Mouse (Mus musculus) erythroblast, embryonic 14.5 days (primary cell): ENCODE results near the gene Gm8909. TPM values are rescaled to one million over a fixed set of nuclear protein-coding genes. Genes with fewer than 3 reads are reported as not detected.
"Not testable (repeated sequence)": the region's sequence is repeated elsewhere in the genome, so short reads cannot be mapped to it uniquely, and the experiment has no call there.

Experiments
- H3K27me3 ChIP-seq: 2 replicates; pipeline ENCODE4 v1.6.1; 2012; ENCODE audit warnings: inconsistent platforms; ENCODE audit not compliant: control insufficient read depth
- H3K36me3 ChIP-seq: 2 replicates; pipeline ENCODE4 v1.6.1; 2012; ENCODE audit warnings: mild to moderate bottlenecking, inconsistent platforms; ENCODE audit not compliant: control insufficient read depth
- H3K4me1 ChIP-seq: 2 replicates; pipeline ENCODE4 v1.6.1; 2012; ENCODE audit warnings: inconsistent platforms; ENCODE audit not compliant: control insufficient read depth
- H3K4me3 ChIP-seq: replicated peaks from 2 replicates; pipeline ENCODE3; 2012; ENCODE audit warnings: moderate library complexity, mild to moderate bottlenecking, inconsistent platforms
- H3K9me3 ChIP-seq: 2 replicates; pipeline ENCODE4 v1.6.1; 2012; ENCODE audit warnings: low read length, inconsistent platforms, mixed read lengths; ENCODE audit not compliant: control insufficient read depth
- GATA1 ChIP-seq: IDR thresholded peaks from 2 replicates; pipeline ENCODE4 v1.6.1; 2012; ENCODE audit warnings: low read length, inconsistent platforms, mixed read lengths
- TAL1 ChIP-seq: IDR thresholded peaks from 3 replicates; pipeline ENCODE4 v1.6.1; 2012; ENCODE audit warnings: low read length, inconsistent platforms, mixed read lengths
- polyA plus RNA-seq: library from polyadenylated mRNA; stranded (reverse); fragments of >175 nt; gene quantifications from 2 replicates; pipeline ENCODE4 v1.2.3, GENCODE M21; 2012

Gene Gm8909
- polyA plus RNA-seq, 1 experiment: not detected

- TF ChIP-seq GATA1 (no peak), TAL1 (no peak)
- no peaks in the 10 kb centered on the region for H3K9me3 ChIP-seq
- H3K27me3 ChIP-seq: peaks cover 28% of the 10 kb centered on the region
- no peaks in the 10 kb centered on the region for H3K4me1 ChIP-seq
- H3K36me3 ChIP-seq: no peaks in the 10 kb centered on the region
- H3K4me3 ChIP-seq: no peak within 1 kb of the TSS
Measured at GRCm38 (mm10) chr17:36190169-36190507, 21.8 kb upstream of the Gm8909 start, which contains the start of gene H2-T3. Gene H2-T3, minus strand, starts transcription at chr17:36190287.

- Histone ChIP-seq H3K4me1 (no peaks in the 10 kb centered on the region), H3K4me3 (no peak overlapping the region), H3K36me3 (no peaks in the 10 kb centered on the region), H3K9me3 (no peaks in the 10 kb centered on the region), H3K27me3 (peaks cover 28% of the 10 kb centered on the region)
- TF ChIP-seq GATA1 (no peak), TAL1 (no peak)
Measured at GRCm38 (mm10) chr17:36189491-36190168, 21.3 kb upstream of the Gm8909 start.

- Histone ChIP-seq H3K36me3 (no peaks in the 10 kb centered on the region), H3K9me3 (no peaks in the 10 kb centered on the region), H3K4me1 (no peaks in the 10 kb centered on the region), H3K27me3 (peaks cover 29% of the 10 kb centered on the region), H3K4me3 (no peak overlapping the region)
- no peak for TF ChIP-seq TAL1
- no peak for TF ChIP-seq GATA1
Measured at GRCm38 (mm10) chr17:36187540-36187939, 19.2 kb upstream of the Gm8909 start.

GRCm38 (mm10) chr17:36182212-36182611 is 13.9 kb upstream of the Gm8909 start:
- Histone ChIP-seq H3K4me1 (no peaks in the 10 kb centered on the region), H3K27me3 (peaks cover 21% of the 10 kb centered on the region), H3K9me3 (no peaks in the 10 kb centered on the region), H3K36me3 (no peaks in the 10 kb centered on the region), H3K4me3 (no peak overlapping the region)
- TF ChIP-seq TAL1: no peak

- H3K4me3 ChIP-seq, H3K36me3 ChIP-seq, H3K4me1 ChIP-seq, H3K9me3 ChIP-seq: not testable (repeated sequence)
- peaks cover 16% of the 10 kb centered on the region for H3K27me3 ChIP-seq
Measured at GRCm38 (mm10) chr17:36179446-36179845, 11.1 kb upstream of the Gm8909 start.

- not testable (repeated sequence) for H3K36me3 ChIP-seq, H3K9me3 ChIP-seq, H3K4me1 ChIP-seq, H3K4me3 ChIP-seq
- peaks cover 16% of the 10 kb centered on the region for H3K27me3 ChIP-seq
Measured at GRCm38 (mm10) chr17:36178938-36179337, 10.6 kb upstream of the Gm8909 start.

- not testable (repeated sequence) for H3K9me3 ChIP-seq, H3K4me3 ChIP-seq, H3K27me3 ChIP-seq, H3K4me1 ChIP-seq, H3K36me3 ChIP-seq
Measured at GRCm38 (mm10) chr17:36176132-36176531, 7.8 kb upstream of the Gm8909 start.

GRCm38 (mm10) chr17:36170287-36170814 is 2.0 kb upstream of the Gm8909 start:
- Histone ChIP-seq H3K4me1 (no peaks in the 10 kb centered on the region), H3K4me3 (no peak overlapping the region), H3K36me3 (no peaks in the 10 kb centered on the region), H3K9me3 (no peaks in the 10 kb centered on the region), H3K27me3 (peaks cover 31% of the 10 kb centered on the region)
- TF ChIP-seq GATA1: no peak
- no peak for TF ChIP-seq TAL1

GRCm38 (mm10) chr17:36169753-36170152 is 1.4 kb upstream of the Gm8909 start:
- H3K4me1 ChIP-seq: no peaks in the 10 kb centered on the region
- TF ChIP-seq GATA1 (no peak), TAL1 (no peak)
- H3K27me3 ChIP-seq: peaks cover 31% of the 10 kb centered on the region
- H3K36me3 ChIP-seq: no peaks in the 10 kb centered on the region
- H3K9me3 ChIP-seq: no peaks in the 10 kb centered on the region
- no peak overlapping the region for H3K4me3 ChIP-seq

GRCm38 (mm10) chr17:36169094-36169493 is 757 bp upstream of the Gm8909 start:
- not testable (repeated sequence) for H3K36me3 ChIP-seq, H3K9me3 ChIP-seq, H3K4me3 ChIP-seq, H3K4me1 ChIP-seq
- H3K27me3 ChIP-seq: peaks cover 31% of the 10 kb centered on the region
